9 mouse cellular contexts compared by ENCODE assay signal in the genomic region with DNA sequence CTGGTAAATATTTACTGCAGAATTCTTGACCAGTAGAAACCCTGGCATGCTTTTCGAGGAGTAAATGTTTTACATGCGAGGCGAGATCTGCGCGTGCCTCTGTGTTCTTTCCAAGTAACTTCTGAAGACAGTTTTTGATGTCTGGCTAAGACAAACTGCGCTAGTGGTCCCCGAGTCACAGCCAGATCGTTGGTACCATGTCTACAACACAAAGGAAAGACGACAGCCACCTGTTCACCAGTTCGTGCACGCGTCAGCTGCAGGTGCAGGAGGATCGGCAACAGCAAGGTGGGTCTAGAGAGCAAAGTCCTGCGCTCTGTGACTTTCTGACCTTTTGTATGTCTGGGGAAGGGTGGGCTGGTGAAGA. TPM values are rescaled to one million over a fixed set of nuclear protein-coding genes. Genes with fewer than 3 reads are reported as not detected.
A peak's percentile ranks its signal among the peaks of the same experiment; 100 is the strongest.
DNase-seq lines count a peak whose midpoint lies in the region; ATAC-seq and TF ChIP-seq lines count a peak whose summit lies in the region.
"Had no signal": no experiment of that assay in that cellular context is flagged by ENCODE, and none has a peak within 500 bp of the region (broad histone marks: within the 10 kb centered on the region; RNA-seq: fewer than 3 reads in every experiment).

No protein-coding gene starts in this region.

- no peaks in the 10 kb centered on the region for H3K9me3 ChIP-seq in embryonic facial prominence, embryonic 14.5 days (ENCODE audit: control insufficient read depth, low read length)
- H3K9me3 ChIP-seq in embryonic facial prominence, embryonic 10.5 days: no peaks in the 10 kb centered on the region
- H3K9me3 ChIP-seq in lung, embryonic 14.5 days (ENCODE audit: low read depth, low read length): no peaks in the 10 kb centered on the region
- H3K9me3 ChIP-seq in kidney, embryonic 16.5 days (ENCODE audit: low read length): no peaks in the 10 kb centered on the region

- H3K27me3 ChIP-seq in embryonic facial prominence, embryonic 14.5 days (replicated peaks; ENCODE audit: control insufficient read depth, insufficient read depth, low read length): no peaks in the 10 kb centered on the region
- H3K27me3 ChIP-seq in embryonic facial prominence, embryonic 10.5 days (replicated peaks; ENCODE audit: low read depth, poor library complexity, severe bottlenecking): no peaks in the 10 kb centered on the region
- no peaks in the 10 kb centered on the region for H3K27me3 ChIP-seq in lung, embryonic 14.5 days (ENCODE audit: insufficient read depth, low read length)
- H3K27me3 ChIP-seq in kidney, embryonic 16.5 days (ENCODE audit: insufficient read depth, low read length): no peaks in the 10 kb centered on the region
- H3K27me3 ChIP-seq in small intestine, adult 2 months (ENCODE audit: control insufficient read depth, insufficient read depth, low read length): no peaks in the 10 kb centered on the region

- no peak for TF ChIP-seq POLR2A in small intestine, adult 2 months (IDR thresholded peaks at IDR 0.05; ENCODE audit: low read depth, low read length)

- WGBS in embryonic facial prominence, embryonic 14.5 days: 75% methylated on average over 14 of the region's 14 CpGs
- 89% methylated on average over 14 of the region's 14 CpGs for WGBS in embryonic facial prominence, embryonic 10.5 days
- 34% methylated on average over 14 of the region's 14 CpGs for WGBS in lung, embryonic 14.5 days
- 52% methylated on average over 14 of the region's 14 CpGs for WGBS in kidney, embryonic 16.5 days
- whole genome bisulfite sequencing in small intestine, adult 2 months: 21% methylated on average over 14 of the region's 14 CpGs

- DNase-seq in embryonic facial prominence, embryonic 14.5 days (ENCODE audit: low spot score): no peak
- no peak for DNase-seq in embryonic facial prominence, embryonic 10.5 days (ENCODE audit: low spot score)
- DNase-seq in lung, embryonic 14.5 days: peak; percentile 53
- no peak for DNase-seq in lung, postnatal 14 days
- no peak for DNase-seq in right cerebral cortex, postnatal 10 days (ENCODE audit: low spot score in 2 of 2)
- no peak for DNase-seq in thymus, adult 18-20 months
- DNase-seq: thymus, adult 2 months had no signal

- peak overlapping the region; percentile 38; the same call in 1 of the 2 replicates for H3K9ac ChIP-seq in embryonic facial prominence, embryonic 14.5 days (ENCODE audit: low read depth, low read length)
- no peak overlapping the region for H3K9ac ChIP-seq in lung, embryonic 14.5 days
- peak overlapping the region; percentile 27; the same call in 1 of the 2 replicates for H3K9ac ChIP-seq in kidney, embryonic 16.5 days (replicated peaks; ENCODE audit: low read length)

- peak overlapping the region; percentile 48 for H3K4me2 ChIP-seq in embryonic facial prominence, embryonic 14.5 days (ENCODE audit: low read depth, low read length)
- H3K4me2 ChIP-seq in lung, embryonic 14.5 days: peak overlapping the region; percentile 63
- peak overlapping the region; percentile 63 for H3K4me2 ChIP-seq in kidney, embryonic 16.5 days (replicated peaks; ENCODE audit: low read depth, low read length)

- H3K4me3 ChIP-seq in embryonic facial prominence, embryonic 14.5 days (ENCODE audit: low read depth, low read length): peak overlapping the region; percentile 24; the same call in 1 of the 2 replicates
- H3K4me3 ChIP-seq in embryonic facial prominence, embryonic 10.5 days: no peak overlapping the region
- peak overlapping the region; percentile 27 for H3K4me3 ChIP-seq in lung, embryonic 14.5 days (ENCODE audit: low read depth, low read length)
- H3K4me3 ChIP-seq in kidney, embryonic 16.5 days (ENCODE audit: low read length): peak overlapping the region; percentile 42
- H3K4me3 ChIP-seq in small intestine, adult 2 months (ENCODE audit: low read depth, low read length): peak overlapping the region; percentile 26

- no peak for TF ChIP-seq CTCF in lung, embryonic 14.5 days (IDR thresholded peaks at IDR 0.05; ENCODE audit: low read depth)
- no peak for TF ChIP-seq CTCF in small intestine, adult 2 months (IDR thresholded peaks at IDR 0.05; ENCODE audit: extremely low read depth, insufficient read length, insufficient replicate concordance, low read depth, low read length)

- no peak overlapping the region for H3K27ac ChIP-seq in embryonic facial prominence, embryonic 14.5 days (replicated peaks; ENCODE audit: low read depth, low read length)
- H3K27ac ChIP-seq in embryonic facial prominence, embryonic 10.5 days (replicated peaks): no peak overlapping the region
- no peak overlapping the region for H3K27ac ChIP-seq in lung, embryonic 14.5 days (ENCODE audit: low read depth)
- H3K27ac ChIP-seq in kidney, embryonic 16.5 days (ENCODE audit: low read length): peak overlapping the region; percentile 79; the same call in 1 of the 2 replicates
- no peak overlapping the region for H3K27ac ChIP-seq in small intestine, adult 2 months (ENCODE audit: insufficient read depth, low read depth, low read length)

- H3K36me3 ChIP-seq in embryonic facial prominence, embryonic 14.5 days (ENCODE audit: control insufficient read depth, insufficient read depth, low read length): no peaks in the 10 kb centered on the region
- no peaks in the 10 kb centered on the region for H3K36me3 ChIP-seq in embryonic facial prominence, embryonic 10.5 days (replicated peaks)
- H3K36me3 ChIP-seq in lung, embryonic 14.5 days (ENCODE audit: insufficient read depth): no peaks in the 10 kb centered on the region
- H3K36me3 ChIP-seq in kidney, embryonic 16.5 days (ENCODE audit: insufficient read depth, low read length): no peaks in the 10 kb centered on the region
- no peaks in the 10 kb centered on the region for H3K36me3 ChIP-seq in small intestine, adult 2 months (ENCODE audit: control insufficient read depth, insufficient read depth, low read length)

- no peaks in the 10 kb centered on the region for H3K4me1 ChIP-seq in embryonic facial prominence, embryonic 14.5 days (ENCODE audit: control insufficient read depth, insufficient read depth, low read length)
- H3K4me1 ChIP-seq in embryonic facial prominence, embryonic 10.5 days: peaks cover 11% of the 10 kb centered on the region
- 0 out of 2 replicates have a peak, but pooled peaks cover 4% of the 10 kb centered on the region for H3K4me1 ChIP-seq in lung, embryonic 14.5 days (ENCODE audit: insufficient read depth)
- peaks cover 10% of the 10 kb centered on the region; the same call in 1 of the 2 replicates for H3K4me1 ChIP-seq in kidney, embryonic 16.5 days (ENCODE audit: insufficient read depth, low read length)
- H3K4me1 ChIP-seq in small intestine, adult 2 months (ENCODE audit: control insufficient read depth, insufficient read depth, insufficient read length, low read length): no peaks in the 10 kb centered on the region; the same call in 1 of the 2 replicates

- ATAC-seq in embryonic facial prominence, embryonic 14.5 days (ENCODE audit: low read depth): no peak
- no peak for ATAC-seq in lung, embryonic 14.5 days (ENCODE audit: insufficient read depth)
- 0 out of 2 replicates have a peak, but pooled peaks have one; percentile 26 for ATAC-seq in kidney, embryonic 16.5 days (ENCODE audit: low FRiP score, low TSS enrichment)

RNA-seq across cellular contexts. Expression of gene Ranbp3l, which starts 0.5 kb away (rescaled TPM):
- 5.7 and 6.8 TPM in 2 replicates for polyA plus RNA-seq in embryonic facial prominence, embryonic 14.5 days (2014; fragmentation: Nextera tagmentation; extraction: Ambion mirVana)
- polyA plus RNA-seq in embryonic facial prominence, embryonic 10.5 days (2016; fragmentation: Nextera tagmentation; extraction: Ambion mirVana): 0.05 and 0.16 TPM in 2 replicates
- polyA plus RNA-seq in lung, embryonic 14.5 days (2014; fragmentation: Nextera tagmentation; extraction: Ambion mirVana): 0.09 and 0.42 TPM in 2 replicates
- 2.6 and 3.2 TPM in 2 replicates for polyA plus RNA-seq in kidney, embryonic 16.5 days (2015; fragmentation: Nextera tagmentation; extraction: Ambion mirVana)
- polyA plus RNA-seq in small intestine, adult 2 months (2012; rRNA removed): not detected in 2 replicates
